Mouse (Mus musculus) liver, adult 10 weeks (tissue): ENCODE data around the gene Plg. TPM values are rescaled to one million over a fixed set of nuclear protein-coding genes. Genes with fewer than 3 reads are reported as not detected.

Experiments used
- polyA plus RNA-seq: library from polyadenylated mRNA; stranded (reverse); fragments of 350-450 nt; fragmentation: Illumina TruSeq; extraction: RNeasy Lipid Tissue Mini Kit (QIAGEN cat#74804); gene quantifications from one replicate; pipeline ENCODE4 v1.2.3, GENCODE M21; 2014; ENCODE audit warnings: low read depth, low replicate concordance

The Plg gene
- 989 TPM for polyA plus RNA-seq

DNA sequence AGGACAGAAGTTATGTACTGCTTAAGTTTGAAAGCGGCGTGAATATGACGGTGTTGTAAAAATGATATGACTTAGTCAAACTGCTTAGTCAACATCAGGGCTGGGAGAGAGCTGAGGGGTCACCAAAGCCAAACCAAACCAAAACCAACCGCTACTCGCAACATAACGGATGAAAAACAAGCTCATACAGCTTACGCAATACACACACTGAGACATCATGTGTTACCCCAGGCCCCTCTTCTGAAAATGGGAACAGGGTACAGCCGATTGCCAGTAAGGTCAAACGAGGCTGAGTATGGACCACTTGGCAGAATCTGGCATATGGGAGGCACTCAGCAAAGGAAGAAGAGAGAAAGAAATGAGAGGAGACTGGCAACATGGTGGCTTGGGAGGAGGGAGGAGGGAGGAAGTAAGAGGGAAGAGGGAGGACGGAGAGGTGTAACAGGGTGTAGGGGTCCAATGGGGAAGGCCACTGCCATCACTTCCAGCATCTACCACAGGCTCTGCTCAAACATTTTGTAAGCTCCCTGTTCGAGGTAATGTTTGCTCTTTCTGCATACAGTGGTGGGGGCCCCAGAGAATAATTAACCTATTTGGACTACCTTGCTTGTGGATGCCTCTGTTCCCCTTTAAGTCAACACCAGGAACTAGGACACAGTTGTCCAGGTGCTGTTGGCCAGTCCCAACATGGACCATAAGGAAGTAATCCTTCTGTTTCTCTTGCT, at the start of gene Plg:
Gene Plg, plus strand, starts transcription at position 628 of the 725 bp plus-strand sequence.

Other genes with a start within 250 kb of the Plg start
- gene Map3k4, start 59.8 kb upstream of the Plg start, polyA plus RNA-seq = 2.8 TPM
- gene Slc22a3, start 129.1 kb downstream of the Plg start, polyA plus RNA-seq = 3.2 TPM
- gene Slc22a2, start 205.5 kb downstream of the Plg start, polyA plus RNA-seq = not detected